Mouse (Mus musculus) cerebellum, adult 2 months (tissue): Measurements from ENCODE around the gene Grin2a. TPM values are rescaled to one million over a fixed set of nuclear protein-coding genes. Genes with fewer than 3 reads are reported as not detected.
A peak's percentile ranks its signal among the peaks of the same experiment; 100 is the strongest.

Source experiments
- DNase-seq, 2 experiments: peaks; one replicate each; pipeline ENCODE4 v3.0.0; 2021
- H3K27ac ChIP-seq: fragments of 200-500 bp; 2 replicates; pipeline ENCODE4 v1.5.1; 2012; ENCODE audit warnings: low read length, control low read depth, inconsistent platforms; ENCODE audit not compliant: insufficient read depth
- H3K27me3 ChIP-seq: fragments of 200-500 bp; 2 replicates; pipeline ENCODE4 v1.6.1; 2012; ENCODE audit warnings: inconsistent platforms, mild to moderate bottlenecking, low read length, moderate library complexity; ENCODE audit not compliant: control insufficient read depth, insufficient read depth
- H3K4me1 ChIP-seq: fragments of 200-500 bp; 2 replicates; pipeline ENCODE4 v1.6.1; 2011; ENCODE audit warnings: low read length; ENCODE audit not compliant: control insufficient read depth, insufficient read depth
- H3K4me3 ChIP-seq: fragments of 200-500 bp; replicated peaks from 2 replicates; pipeline ENCODE3; 2011; ENCODE audit warnings: mild to moderate bottlenecking, low read depth, low read length, control low read depth; ENCODE audit not compliant: insufficient read depth
- CTCF ChIP-seq: fragments of 200-500 bp; IDR thresholded peaks from 2 replicates; pipeline ENCODE4 v1.5.1; 2011; ENCODE audit warnings: low read depth, mild to moderate bottlenecking, control low read depth, low read length, moderate library complexity, borderline replicate concordance; ENCODE audit not compliant: insufficient read depth
- POLR2A ChIP-seq: fragments of 200-500 bp; IDR thresholded peaks from 2 replicates; pipeline ENCODE4 v1.6.1; 2011; ENCODE audit warnings: low read length, control low read depth, borderline replicate concordance; ENCODE audit not compliant: insufficient read depth
- WGBS: fragments of 180-500 bp; shearing (Covaris S2); methylation state at CpG from one replicate; pipeline ENCODE4 v1.1.7; 2018; 5-methylcytosine and 5-hydroxymethylcytosine counted together
- polyA plus RNA-seq: library from polyadenylated mRNA; depleted of rRNA; stranded (reverse); fragments of >200 nt; gene quantifications from 2 replicates; pipeline ENCODE4 v1.2.3, GENCODE M21; 2012

The Grin2a gene
- polyA plus RNA-seq, 1 experiment: 17.4 TPM

DNA sequence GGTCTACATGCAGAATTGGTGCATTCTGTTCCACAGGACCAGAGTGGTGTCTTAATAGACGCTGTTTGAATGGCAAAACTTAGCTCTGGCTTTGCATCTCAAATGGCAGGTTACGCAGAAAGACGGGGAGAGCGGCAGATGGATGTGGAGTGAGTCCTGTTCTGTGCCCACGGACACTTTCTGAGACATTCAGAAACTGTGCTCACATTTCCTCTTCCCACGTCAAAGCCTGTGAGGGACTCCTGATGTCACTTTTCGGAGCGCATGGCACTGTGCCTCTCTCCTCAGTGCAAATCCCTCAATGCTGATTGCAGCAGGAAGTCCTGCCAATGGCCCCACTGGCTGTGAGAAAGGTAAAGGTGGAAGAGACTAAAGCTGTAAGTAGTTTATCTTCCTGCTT is 194.0 kb downstream of the Grin2a start:
- peak; percentile 46 to 65 for DNase-seq
- no peak overlapping the region for H3K4me3 ChIP-seq
- H3K27me3 ChIP-seq: no peaks in the 10 kb centered on the region
- TF ChIP-seq POLR2A (no peak), CTCF (no peak)
- peaks cover 18% of the 10 kb centered on the region for H3K4me1 ChIP-seq
- 25% methylated on average over 8 of the region's 8 CpGs for WGBS
- no peak overlapping the region; the same call in 1 of the 2 replicates for H3K27ac ChIP-seq

DNA sequence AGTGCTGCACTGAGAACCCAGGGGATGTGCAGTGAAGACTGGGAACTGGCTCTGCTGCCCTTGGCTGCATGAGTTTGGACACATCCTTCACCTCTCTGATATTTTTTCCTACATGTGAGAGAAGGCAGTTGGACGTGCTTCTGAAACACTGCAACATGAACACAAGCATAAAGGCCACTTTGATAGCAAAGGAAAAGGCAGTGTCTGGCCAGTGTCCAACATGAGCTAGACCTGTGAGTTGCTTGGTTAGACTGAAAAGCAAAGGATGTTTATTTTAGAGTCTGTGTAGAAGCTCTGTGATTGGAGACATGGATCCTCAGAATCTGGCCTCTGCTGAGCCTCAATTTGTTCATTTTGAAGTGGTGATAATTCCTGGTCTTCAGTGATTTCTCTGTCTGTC is 195.1 kb downstream of the Grin2a start:
- peak; percentile 28 to 31 for DNase-seq
- Histone ChIP-seq H3K27me3 (no peaks in the 10 kb centered on the region), H3K27ac (no peak overlapping the region), H3K4me1 (peaks cover 18% of the 10 kb centered on the region), H3K4me3 (no peak overlapping the region)
- TF ChIP-seq CTCF (no peak), POLR2A (no peak)
- WGBS: 17% methylated on average over 1 of the region's 1 CpGs

DNA sequence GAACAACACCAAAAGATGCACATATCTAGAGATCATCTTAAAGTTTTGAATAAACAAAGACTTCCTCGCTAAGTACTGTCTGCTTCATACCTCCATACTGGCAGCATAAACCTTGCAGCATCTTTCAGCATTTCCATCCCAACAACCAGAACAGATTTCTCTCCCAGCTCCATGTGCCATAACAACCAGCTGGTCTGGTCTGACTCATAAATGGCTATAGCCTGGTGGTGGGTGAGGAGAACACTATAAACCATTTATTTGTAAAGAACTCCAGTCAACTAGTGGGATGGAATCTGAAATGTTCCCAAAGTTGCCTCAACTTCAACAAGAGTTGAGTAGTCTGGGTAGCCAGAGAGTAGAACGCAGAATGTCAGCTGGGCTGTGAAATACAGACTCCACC is 202.4 kb downstream of the Grin2a start:
- H3K27me3 ChIP-seq: no peaks in the 10 kb centered on the region
- TF ChIP-seq POLR2A: no peak
- TF ChIP-seq CTCF: no peak
- H3K4me1 ChIP-seq: peaks cover 13% of the 10 kb centered on the region; the same call in 1 of the 2 replicates
- H3K27ac ChIP-seq: no peak overlapping the region
- no peak overlapping the region for H3K4me3 ChIP-seq
- peak in 1 of 2 experiments; percentile 38 for DNase-seq
- 83% methylated on average over 2 of the region's 2 CpGs for WGBS

- H3K4me3 ChIP-seq: no peak overlapping the region
- H3K4me1 ChIP-seq: peaks cover 8% of the 10 kb centered on the region; the same call in 1 of the 2 replicates
- no peak for DNase-seq
- 52% methylated on average over 1 of the region's 1 CpGs for WGBS
- no peaks in the 10 kb centered on the region for H3K27me3 ChIP-seq
- TF ChIP-seq POLR2A: no peak
- TF ChIP-seq CTCF: no peak
- H3K27ac ChIP-seq: no peak overlapping the region
Observed at GRCm38 (mm10) chr16:9786261-9786660, 209.1 kb downstream of the Grin2a start.

DNA sequence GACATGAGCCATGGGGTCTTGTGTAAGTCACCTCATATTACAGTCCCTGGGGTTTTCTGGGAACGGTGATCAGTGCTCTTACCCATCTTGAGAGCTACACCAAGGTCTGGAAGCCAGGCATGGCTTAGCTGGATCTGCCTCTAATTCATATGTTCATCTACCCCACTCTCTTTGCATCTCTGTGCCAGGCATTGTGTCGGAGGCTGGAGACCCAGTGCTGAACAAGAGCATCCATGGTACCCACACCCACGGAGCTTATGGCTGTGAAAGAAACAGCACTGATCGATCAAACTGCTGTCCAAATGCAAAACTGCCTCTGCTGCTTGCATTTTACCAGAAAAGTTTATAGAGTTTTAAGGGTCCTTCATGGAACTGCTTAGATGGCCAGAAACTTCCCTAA is 209.5 kb downstream of the Grin2a start:
- no peak for DNase-seq
- WGBS: 93% methylated on average over 4 of the region's 4 CpGs
- H3K4me1 ChIP-seq: peaks cover 8% of the 10 kb centered on the region; the same call in 1 of the 2 replicates
- no peaks in the 10 kb centered on the region for H3K27me3 ChIP-seq
- no peak overlapping the region for H3K4me3 ChIP-seq
- no peak for TF ChIP-seq POLR2A
- no peak for TF ChIP-seq CTCF
- no peak overlapping the region for H3K27ac ChIP-seq

- TF ChIP-seq CTCF: no peak
- TF ChIP-seq POLR2A: no peak
- peak overlapping the region; percentile 43 for H3K27ac ChIP-seq
Observed at GRCm38 (mm10) chr16:9768981-9769380, 226.4 kb downstream of the Grin2a start.

DNA sequence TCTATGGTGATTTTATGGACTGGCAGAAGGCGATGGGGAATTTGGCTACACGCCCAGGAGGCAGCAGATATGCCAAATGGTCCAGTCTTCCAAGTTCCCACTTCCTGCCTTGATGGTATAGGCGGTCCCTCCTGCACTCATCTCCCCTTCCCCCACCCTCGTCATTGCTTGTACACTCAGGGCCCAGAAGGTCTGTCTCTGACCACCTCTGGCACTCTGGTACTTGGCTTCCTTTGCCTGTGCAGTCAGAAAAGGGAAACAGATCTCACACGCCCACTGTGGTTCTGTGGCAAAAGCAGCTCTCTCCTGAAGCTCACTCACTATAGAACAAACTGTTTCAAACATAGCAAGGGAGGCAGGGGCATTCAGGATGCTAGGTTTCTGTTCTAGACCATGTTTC is 227.0 kb downstream of the Grin2a start:
- Histone ChIP-seq H3K27me3 (no peaks in the 10 kb centered on the region), H3K4me1 (peaks cover 28% of the 10 kb centered on the region), H3K27ac (peak overlapping the region; percentile 55), H3K4me3 (no peak overlapping the region)
- WGBS: 5% methylated on average over 5 of the region's 5 CpGs
- TF ChIP-seq POLR2A: no peak
- no peak for TF ChIP-seq CTCF
- peak; percentile 85 to 88 for DNase-seq

More at GRCm38 (mm10) chr16:9768981-9769380, 226.4 kb downstream of the Grin2a start:
- no peak for DNase-seq
- Histone ChIP-seq H3K4me1 (peaks cover 28% of the 10 kb centered on the region), H3K27me3 (no peaks in the 10 kb centered on the region), H3K4me3 (no peak overlapping the region)
- WGBS: 70% methylated on average over 1 of the region's 1 CpGs

GRCm38 (mm10) chr16:9767946-9768345 is 227.4 kb downstream of the Grin2a start:
- TF ChIP-seq CTCF: no peak
- TF ChIP-seq POLR2A: no peak
- no peak for DNase-seq
- peak overlapping the region; percentile 56; the same call in 1 of the 2 replicates for H3K27ac ChIP-seq

More at GRCm38 (mm10) chr16:9767946-9768345, 227.4 kb downstream of the Grin2a start:
- Histone ChIP-seq H3K27me3 (no peaks in the 10 kb centered on the region), H3K4me3 (no peak overlapping the region), H3K4me1 (peaks cover 28% of the 10 kb centered on the region)
- 16% methylated on average over 3 of the region's 3 CpGs for WGBS
